Mouse (Mus musculus) forebrain, postnatal 0 days (tissue): ENCODE measurements at regions not wholly inside any gene's neighbourhood (a gene's known extent, or its start where the extent isn't known, plus 50 kb on each side); places are given as distances from the start of the nearest gene placed in this dataset.

Experiments used
- ATAC-seq: fragments of 200-750 bp; cut with Nextera tagmentation; 2 replicates; pipeline ENCODE4 v1.8.0; 2017; ENCODE audit warnings: mild to moderate bottlenecking, moderate library complexity
- DNase-seq: peaks from one replicate; pipeline ENCODE4 v3.0.0-alpha.2; 2015
- H3K27ac ChIP-seq: fragments of 300-500 bp; sonication (generic); 2 replicates; pipeline ENCODE4 v1.5.1; 2014; ENCODE audit warnings: low read depth, mild to moderate bottlenecking, antibody characterized with exemption, low read length, moderate library complexity, mixed read lengths
- H3K27me3 ChIP-seq: fragments of 300-500 bp; sonication (generic); 2 replicates; pipeline ENCODE4 v1.6.1; 2014; ENCODE audit warnings: mild to moderate bottlenecking, low read length, mixed read lengths; ENCODE audit not compliant: insufficient read depth
- H3K36me3 ChIP-seq: fragments of 300-500 bp; sonication (generic); 2 replicates; pipeline ENCODE4 v1.6.1; 2014; ENCODE audit warnings: mild to moderate bottlenecking, moderate library complexity; ENCODE audit not compliant: insufficient read depth
- H3K4me1 ChIP-seq: fragments of 300-500 bp; sonication (generic); 2 replicates; pipeline ENCODE4 v1.6.1; 2014; ENCODE audit warnings: antibody characterized with exemption; ENCODE audit not compliant: insufficient read depth
- H3K4me2 ChIP-seq: fragments of 300-500 bp; sonication (generic); 2 replicates; pipeline ENCODE4 v1.6.1; 2014; ENCODE audit warnings: low read depth, mild to moderate bottlenecking, moderate library complexity
- H3K4me3 ChIP-seq: fragments of 300-500 bp; sonication (generic); 2 replicates; pipeline ENCODE4 v1.5.1; 2014; ENCODE audit warnings: low read depth, low read length, mixed read lengths
- H3K9ac ChIP-seq: fragments of 300-500 bp; sonication (generic); 2 replicates; pipeline ENCODE4 v1.6.1; 2014; ENCODE audit warnings: mild to moderate bottlenecking
- H3K9me3 ChIP-seq: fragments of 300-500 bp; sonication (generic); 2 replicates; pipeline ENCODE4 v1.6.1; 2016; ENCODE audit warnings: low read length
- CTCF ChIP-seq: sonication (generic); IDR thresholded peaks from 2 replicates; pipeline ENCODE4 v1.5.1; 2016; ENCODE audit warnings: antibody characterized with exemption, control low read depth, low read depth
- WGBS: fragments of 180-500 bp; shearing (Covaris S2); extraction: QIAGEN DNeasy Blood & Tissue Kit; methylation state at CpG from one replicate; pipeline ENCODE4 v1.1.7; 2014; 5-methylcytosine and 5-hydroxymethylcytosine counted together

- 71% methylated on average over 4 of the region's 4 CpGs for WGBS
Measured at GRCm38 (mm10) chr8:80343299-80343698, 150.3 kb upstream of the Gypa start.

GRCm38 (mm10) chr8:80337872-80338271 lies 155.7 kb upstream of the Gypa start:
- Histone ChIP-seq H3K36me3 (no peaks in the 10 kb centered on the region), H3K27ac (no peak overlapping the region), H3K9ac (no peak overlapping the region), H3K4me2 (no peak overlapping the region), H3K4me1 (no peaks in the 10 kb centered on the region), H3K4me3 (no peak overlapping the region), H3K9me3 (no peaks in the 10 kb centered on the region), H3K27me3 (no peaks in the 10 kb centered on the region)
- DNase-seq (no peak), ATAC-seq (no peak)
- TF ChIP-seq CTCF: no peak
- 71% methylated on average over 2 of the region's 2 CpGs for WGBS

More at GRCm38 (mm10) chr8:80343299-80343698, 150.3 kb upstream of the Gypa start:
- ATAC-seq: no peak
- Histone ChIP-seq H3K4me2 (no peak overlapping the region), H3K27me3 (no peaks in the 10 kb centered on the region), H3K9me3 (no peaks in the 10 kb centered on the region), H3K9ac (no peak overlapping the region), H3K36me3 (no peaks in the 10 kb centered on the region), H3K4me1 (no peaks in the 10 kb centered on the region), H3K27ac (no peak overlapping the region), H3K4me3 (no peak overlapping the region)
- TF ChIP-seq CTCF: no peak
- no peak for DNase-seq

- Histone ChIP-seq H3K27ac (no peak overlapping the region), H3K4me2 (no peak overlapping the region), H3K4me3 (no peak overlapping the region), H3K27me3 (no peaks in the 10 kb centered on the region), H3K9me3 (no peaks in the 10 kb centered on the region), H3K36me3 (no peaks in the 10 kb centered on the region), H3K4me1 (no peaks in the 10 kb centered on the region), H3K9ac (no peak overlapping the region)
- no peak for DNase-seq
- TF ChIP-seq CTCF: no peak
- WGBS: 86% methylated on average over 2 of the region's 2 CpGs
- no peak for ATAC-seq
Measured at GRCm38 (mm10) chr8:80328676-80329075, 164.9 kb upstream of the Gypa start.

- WGBS: 85% methylated on average over 3 of the region's 3 CpGs
- DNase-seq: no peak
- no peak overlapping the region for H3K27ac ChIP-seq
- no peaks in the 10 kb centered on the region for H3K27me3 ChIP-seq
- H3K4me1 ChIP-seq: no peaks in the 10 kb centered on the region
- H3K4me2 ChIP-seq: no peak overlapping the region
- no peak for ATAC-seq
- no peak overlapping the region for H3K4me3 ChIP-seq
- no peaks in the 10 kb centered on the region for H3K36me3 ChIP-seq
- TF ChIP-seq CTCF: no peak
- no peaks in the 10 kb centered on the region for H3K9me3 ChIP-seq
- H3K9ac ChIP-seq: no peak overlapping the region
Measured at GRCm38 (mm10) chr8:80325859-80326258, 167.7 kb upstream of the Gypa start.

GRCm38 (mm10) chr8:80325132-80325531 lies 168.4 kb upstream of the Gypa start:
- no peak overlapping the region for H3K4me3 ChIP-seq
- no peak for TF ChIP-seq CTCF
- DNase-seq (peak; percentile 28), ATAC-seq (peak; percentile 73)
- H3K4me2 ChIP-seq: no peak overlapping the region
- H3K9me3 ChIP-seq: no peaks in the 10 kb centered on the region
- no peak overlapping the region for H3K27ac ChIP-seq
- H3K27me3 ChIP-seq: no peaks in the 10 kb centered on the region
- 30% methylated on average over 4 of the region's 4 CpGs for WGBS
- no peaks in the 10 kb centered on the region for H3K36me3 ChIP-seq
- no peaks in the 10 kb centered on the region for H3K4me1 ChIP-seq
- H3K9ac ChIP-seq: no peak overlapping the region

- DNase-seq (no peak), ATAC-seq (no peak)
- TF ChIP-seq CTCF: no peak
Measured at GRCm38 (mm10) chr8:80318231-80318870, 175.2 kb upstream of the Gypa start.

GRCm38 (mm10) chr8:80315371-80315770 lies 178.2 kb upstream of the Gypa start:
- H3K9me3 ChIP-seq: no peaks in the 10 kb centered on the region
- H3K27ac ChIP-seq: no peak overlapping the region
- peak; percentile 94 for ATAC-seq
- H3K4me1 ChIP-seq: peaks cover 4% of the 10 kb centered on the region; the same call in 1 of the 2 replicates
- peak overlapping the region; percentile 46 for H3K4me2 ChIP-seq
- no peaks in the 10 kb centered on the region for H3K36me3 ChIP-seq
- WGBS: 1% methylated on average over 13 of the region's 13 CpGs
- peak; percentile 75 for DNase-seq
- no peaks in the 10 kb centered on the region for H3K27me3 ChIP-seq
- peak overlapping the region; percentile 56 for H3K9ac ChIP-seq
- peak overlapping the region; percentile 21 for H3K4me3 ChIP-seq
- no peak for TF ChIP-seq CTCF

More at GRCm38 (mm10) chr8:80318231-80318870, 175.2 kb upstream of the Gypa start:
- H3K4me2 ChIP-seq: no peak overlapping the region
- H3K27ac ChIP-seq: no peak overlapping the region
- H3K9ac ChIP-seq: no peak overlapping the region
- H3K27me3 ChIP-seq: no peaks in the 10 kb centered on the region
- peaks cover 4% of the 10 kb centered on the region; the same call in 1 of the 2 replicates for H3K4me1 ChIP-seq
- 32% methylated on average over 6 of the region's 6 CpGs for WGBS
- no peaks in the 10 kb centered on the region for H3K9me3 ChIP-seq
- no peaks in the 10 kb centered on the region for H3K36me3 ChIP-seq
- H3K4me3 ChIP-seq: no peak overlapping the region
